Mouse (Mus musculus) lung, adult 2 months (tissue): ENCODE data around the gene Fat4. TPM values are rescaled to one million over a fixed set of nuclear protein-coding genes. Genes with fewer than 3 reads are reported as not detected.

ENCODE experiments used
- DNase-seq: peaks from one replicate; pipeline ENCODE4 v3.0.0; 2022
- H3K4me1 ChIP-seq: fragments of 200-500 bp; 2 replicates; pipeline ENCODE4 v1.6.1; 2011; ENCODE audit warnings: low read length; ENCODE audit not compliant: control insufficient read depth, insufficient read depth
- H3K4me3 ChIP-seq: fragments of 200-500 bp; replicated peaks from 2 replicates; pipeline ENCODE3; 2011; ENCODE audit warnings: low read depth, mild to moderate bottlenecking, control low read depth, low read length; ENCODE audit errors: extremely low read depth
- CTCF ChIP-seq: fragments of 200-500 bp; IDR thresholded peaks from 2 replicates; pipeline ENCODE4 v1.5.1; 2011; ENCODE audit warnings: mild to moderate bottlenecking, low read length, control low read depth; ENCODE audit not compliant: insufficient read depth
- POLR2A ChIP-seq: fragments of 200-500 bp; IDR thresholded peaks from 2 replicates; pipeline ENCODE4 v1.6.1; 2011; ENCODE audit warnings: low read depth, mild to moderate bottlenecking, control low read depth, low read length, borderline replicate concordance; ENCODE audit errors: extremely low read depth
- WGBS: fragments of 180-500 bp; shearing (Covaris S2); methylation state at CpG from one replicate; pipeline ENCODE4 v1.1.7; 2018; 5-methylcytosine and 5-hydroxymethylcytosine counted together
- polyA plus RNA-seq: library from polyadenylated mRNA; depleted of rRNA; stranded (reverse); fragments of >200 nt; gene quantifications from 2 replicates; pipeline ENCODE4 v1.2.3, GENCODE M21; 2012

Fat4 gene
- polyA plus RNA-seq, 1 experiment, result 5.3 TPM

DNA sequence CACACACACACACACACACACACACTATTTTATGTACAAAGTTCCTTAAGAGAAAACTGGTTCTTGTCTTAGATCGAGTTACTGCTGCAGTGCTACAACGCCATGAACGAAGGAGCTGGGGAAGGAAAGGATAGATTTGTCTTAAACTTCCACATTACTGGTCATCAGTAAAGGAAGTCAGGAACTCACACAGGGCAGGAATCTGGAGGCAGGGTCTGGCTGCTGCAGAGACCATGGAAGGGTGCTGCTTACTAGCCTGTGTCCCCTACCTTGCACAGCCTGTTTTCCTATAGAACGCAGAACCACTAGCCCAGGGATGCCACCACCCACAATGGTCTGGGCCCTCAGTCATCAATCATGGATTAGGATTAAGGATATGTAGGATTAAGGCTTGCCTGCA lies 10.0 kb upstream of the Fat4 start:
- 93% methylated on average over 4 of the region's 4 CpGs for WGBS
- Histone ChIP-seq H3K4me1 (no peaks in the 10 kb centered on the region), H3K4me3 (no peak overlapping the region)
- TF ChIP-seq POLR2A (no peak), CTCF (no peak)
- no peak for DNase-seq

DNA sequence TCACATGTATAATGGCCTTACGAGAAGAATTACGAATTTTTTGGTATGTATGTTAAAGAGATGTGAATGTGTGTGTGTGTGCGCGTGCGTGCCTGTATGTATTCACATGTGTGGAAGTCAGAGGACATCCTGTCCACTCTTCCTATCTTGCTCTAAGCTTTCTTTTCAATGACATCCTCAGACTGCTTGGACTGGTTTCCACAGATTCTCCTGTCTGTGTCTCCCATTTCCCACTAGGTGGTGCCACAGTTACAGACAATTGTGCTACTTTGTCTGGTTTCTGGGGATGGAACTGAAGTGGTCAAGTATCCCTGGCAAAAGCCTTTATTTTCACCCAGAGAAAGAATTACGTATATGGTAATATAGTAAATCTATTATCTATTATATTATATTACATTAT lies 4.0 kb upstream of the Fat4 start:
- WGBS, result 50% methylated on average over 6 of the region's 6 CpGs
- Histone ChIP-seq H3K4me3 (no peak overlapping the region), H3K4me1 (peaks cover 6% of the 10 kb centered on the region; the same call in 1 of the 2 replicates)
- no peak for DNase-seq
- TF ChIP-seq POLR2A (no peak), CTCF (no peak)

DNA sequence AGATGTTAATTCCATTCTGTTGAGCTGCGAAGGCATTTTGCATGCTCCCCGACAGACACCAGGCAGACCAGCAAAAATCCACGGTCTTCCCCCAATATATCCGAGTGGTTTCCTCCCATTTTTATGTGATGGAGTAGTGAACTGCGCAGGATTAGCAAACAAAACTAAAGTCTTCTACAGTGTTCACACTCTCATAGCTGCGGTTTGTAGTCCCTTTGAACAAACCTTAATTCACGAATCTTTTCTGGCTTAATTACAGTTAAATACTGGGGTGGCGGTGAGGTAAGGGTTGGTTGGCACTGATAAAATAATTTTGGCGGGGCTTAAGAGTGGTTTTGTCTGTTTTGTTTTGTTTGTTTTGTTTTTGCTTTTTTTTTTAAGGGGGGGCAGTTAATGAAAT lies 3.1 kb upstream of the Fat4 start:
- peaks cover 11% of the 10 kb centered on the region; the same call in 1 of the 2 replicates for H3K4me1 ChIP-seq
- DNase-seq, result no peak
- no peak overlapping the region for H3K4me3 ChIP-seq
- no peak for TF ChIP-seq POLR2A
- TF ChIP-seq CTCF, result no peak
- 44% methylated on average over 9 of the region's 9 CpGs for WGBS

DNA sequence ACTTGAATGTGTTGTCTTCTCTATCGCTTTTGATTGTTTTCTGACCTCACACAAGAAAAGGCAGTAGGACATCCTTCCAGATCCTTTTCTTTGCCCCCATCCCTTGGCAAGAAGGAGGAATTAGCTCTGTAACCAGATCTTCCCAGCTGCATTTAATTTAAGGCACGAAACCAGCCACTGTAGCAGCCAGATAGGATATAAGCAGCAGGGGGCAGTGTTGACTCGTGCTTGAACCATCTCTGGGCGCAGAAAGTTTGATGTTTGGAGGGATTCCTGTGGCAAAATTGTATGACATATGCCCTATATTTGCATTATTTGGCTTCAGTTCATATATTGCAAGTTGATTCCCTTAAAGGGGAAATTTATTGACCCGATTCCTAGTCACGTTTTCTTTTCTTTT lies 2.5 kb upstream of the Fat4 start:
- no peak overlapping the region for H3K4me3 ChIP-seq
- H3K4me1 ChIP-seq, result peaks cover 11% of the 10 kb centered on the region; the same call in 1 of the 2 replicates
- DNase-seq, result peak; percentile 70
- WGBS, result under 1% methylated on average over 6 of the region's 6 CpGs
- TF ChIP-seq POLR2A (no peak), CTCF (peak; percentile 80)

DNA sequence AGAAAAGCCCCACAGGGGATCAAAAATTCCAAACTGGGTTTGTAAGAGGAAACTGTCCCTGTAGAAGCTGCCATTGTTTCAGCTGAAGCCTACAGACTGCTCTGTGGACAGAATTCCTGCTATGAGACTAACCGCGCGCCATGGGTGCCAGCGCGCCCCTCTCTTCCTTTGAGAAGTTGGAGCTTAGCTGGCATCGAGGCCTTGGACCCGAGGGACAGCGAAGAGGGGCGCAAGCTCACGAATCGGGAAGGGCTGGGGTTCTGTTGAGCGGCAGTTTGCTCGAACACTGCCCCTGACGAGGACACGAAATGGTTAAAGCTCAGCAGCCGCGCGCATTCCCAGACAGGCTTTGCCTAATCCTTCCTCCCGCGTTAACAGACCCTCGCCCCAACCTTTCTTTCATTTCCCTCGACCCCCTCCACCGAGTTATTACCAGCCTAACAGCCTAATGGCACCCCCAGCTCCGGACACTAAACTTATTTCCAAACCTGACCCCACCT lies 1.8 kb upstream of the Fat4 start:
- TF ChIP-seq CTCF, result no peak
- TF ChIP-seq POLR2A, result no peak
- 1% methylated on average over 24 of the region's 24 CpGs for WGBS
- peak; percentile 34 for DNase-seq
- Histone ChIP-seq H3K4me1 (peaks cover 11% of the 10 kb centered on the region; the same call in 1 of the 2 replicates), H3K4me3 (peak overlapping the region; percentile 72)

DNA sequence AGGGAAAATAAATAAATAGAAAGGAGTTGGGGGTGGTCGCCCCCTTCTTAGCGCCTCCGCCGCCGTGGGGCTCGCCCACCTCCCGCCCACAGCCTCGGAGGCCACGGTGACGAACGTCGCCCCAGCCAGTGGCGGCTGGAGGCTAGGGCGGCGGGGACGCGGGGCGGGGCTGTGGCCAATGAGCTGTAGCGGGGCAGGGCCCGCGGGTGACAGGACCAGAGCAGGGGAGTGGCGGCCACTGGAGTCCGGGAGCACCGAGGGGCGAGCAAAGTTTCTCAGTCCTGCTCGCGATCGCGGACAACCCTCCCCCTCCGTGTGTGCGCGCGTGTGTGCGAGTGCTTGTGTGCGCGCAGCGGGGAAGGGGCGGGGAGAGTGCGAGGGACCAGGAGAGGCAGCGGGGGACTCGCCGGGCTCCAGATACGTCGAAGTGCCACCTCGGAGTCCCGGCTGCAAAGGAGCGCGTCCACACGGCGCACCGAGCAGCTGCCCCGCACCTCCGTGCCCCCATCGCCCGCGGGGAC lies 1.2 kb upstream of the Fat4 start:
- WGBS, result under 1% methylated on average over 54 of the region's 56 CpGs
- peak; percentile 80 for DNase-seq
- peak overlapping the region; percentile 72 for H3K4me3 ChIP-seq
- peak; percentile 61; the same call in 1 of the 2 replicates for TF ChIP-seq POLR2A
- no peak for TF ChIP-seq CTCF
- peaks cover 11% of the 10 kb centered on the region; the same call in 1 of the 2 replicates for H3K4me1 ChIP-seq

DNA sequence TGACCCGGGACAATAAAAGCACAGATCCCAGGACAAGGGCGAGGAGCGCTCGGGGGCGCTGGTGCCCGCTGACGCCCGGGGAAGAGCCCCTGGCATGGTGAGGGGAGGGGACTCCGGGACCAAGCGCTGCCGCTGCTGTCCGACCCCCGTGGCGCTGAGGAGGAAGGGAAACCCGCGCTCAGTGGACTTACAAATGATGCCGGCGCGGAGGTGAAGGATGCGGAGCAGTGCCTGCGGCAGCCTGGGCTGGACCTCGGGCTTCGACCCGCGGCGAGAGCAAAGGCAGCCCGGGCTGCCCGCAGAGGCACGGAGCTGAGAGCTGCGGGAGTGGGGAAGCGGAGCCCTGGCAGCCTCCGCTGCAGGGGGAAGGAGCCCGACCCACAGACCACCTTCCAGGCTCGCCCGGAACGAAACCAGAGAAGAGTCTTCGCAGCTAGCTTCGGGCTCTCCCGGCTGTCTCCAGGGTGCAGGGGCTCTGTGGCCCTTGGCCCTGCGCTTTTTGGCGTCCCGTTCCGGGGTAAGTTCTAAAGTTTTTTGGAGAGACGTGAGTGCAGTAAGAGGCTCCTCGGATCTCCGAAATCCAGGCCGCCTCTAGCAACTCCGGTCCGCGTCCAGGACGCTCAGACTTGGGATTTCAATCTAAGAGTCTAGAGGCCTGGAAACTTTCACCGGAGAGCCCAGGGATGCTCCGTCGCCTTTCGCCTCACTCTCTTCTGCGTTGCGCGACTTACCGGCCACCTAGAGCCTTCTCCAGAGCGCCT lies 499 bp upstream of the Fat4 start:
- DNase-seq, result peak; percentile 46
- Histone ChIP-seq H3K4me3 (peak overlapping the region; percentile 72), H3K4me1 (peaks cover 11% of the 10 kb centered on the region; the same call in 1 of the 2 replicates)
- WGBS, result under 1% methylated on average over 59 of the region's 60 CpGs
- TF ChIP-seq POLR2A (no peak), CTCF (no peak)

DNA sequence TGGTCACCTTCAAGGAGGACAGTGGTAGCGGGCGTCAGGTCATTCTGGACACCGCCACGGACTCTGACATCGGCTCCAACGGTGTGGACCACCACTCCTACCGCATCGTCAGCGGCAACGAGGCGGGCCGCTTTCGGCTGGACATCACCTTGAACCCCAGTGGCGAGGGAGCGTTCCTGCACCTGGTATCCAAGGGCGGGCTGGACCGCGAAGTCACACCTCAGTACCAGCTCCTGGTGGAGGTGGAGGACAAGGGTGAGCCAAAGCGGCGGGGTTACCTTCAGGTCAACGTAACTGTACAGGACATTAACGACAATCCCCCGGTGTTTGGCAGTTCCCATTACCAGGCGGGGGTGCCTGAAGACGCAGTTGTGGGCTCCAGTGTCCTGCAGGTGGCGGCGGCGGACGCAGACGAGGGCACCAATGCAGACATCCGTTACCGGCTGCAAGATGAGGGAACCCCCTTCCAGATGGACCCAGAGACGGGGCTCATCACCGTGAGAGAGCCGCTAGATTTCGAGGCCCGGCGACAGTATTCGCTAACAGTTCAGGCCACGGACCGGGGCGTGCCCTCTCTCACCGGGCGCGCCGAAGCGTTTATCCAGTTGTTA lies 746 bp downstream of the Fat4 start:
- DNase-seq, result peak; percentile 49
- under 1% methylated on average over 47 of the region's 47 CpGs for WGBS
- TF ChIP-seq POLR2A (no peak), CTCF (peak; percentile 18)
- Histone ChIP-seq H3K4me1 (peaks cover 11% of the 10 kb centered on the region; the same call in 1 of the 2 replicates), H3K4me3 (peak overlapping the region; percentile 72)

DNA sequence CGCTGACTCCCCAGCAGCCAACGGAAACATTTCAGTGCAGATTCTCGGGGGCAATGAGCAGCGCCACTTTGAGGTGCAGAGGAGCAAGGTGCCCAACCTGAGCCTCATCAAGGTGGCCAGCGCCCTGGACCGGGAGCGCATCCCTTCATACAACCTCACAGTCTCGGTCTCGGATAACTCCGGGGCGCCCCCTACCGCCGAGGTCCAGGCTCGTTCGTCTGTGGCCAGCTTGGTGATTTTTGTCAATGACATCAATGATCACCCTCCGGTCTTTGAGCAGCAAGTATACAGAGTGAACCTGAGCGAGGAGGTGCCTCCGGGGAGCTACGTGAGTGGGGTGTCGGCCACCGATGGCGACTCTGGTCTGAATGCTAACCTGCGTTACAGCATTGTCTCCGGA lies 1.4 kb downstream of the Fat4 start:
- peak; percentile 64 for DNase-seq
- TF ChIP-seq CTCF (peak; percentile 40), POLR2A (no peak)
- Histone ChIP-seq H3K4me1 (peaks cover 15% of the 10 kb centered on the region), H3K4me3 (peak overlapping the region; percentile 72)
- WGBS, result 6% methylated on average over 24 of the region's 24 CpGs

DNA sequence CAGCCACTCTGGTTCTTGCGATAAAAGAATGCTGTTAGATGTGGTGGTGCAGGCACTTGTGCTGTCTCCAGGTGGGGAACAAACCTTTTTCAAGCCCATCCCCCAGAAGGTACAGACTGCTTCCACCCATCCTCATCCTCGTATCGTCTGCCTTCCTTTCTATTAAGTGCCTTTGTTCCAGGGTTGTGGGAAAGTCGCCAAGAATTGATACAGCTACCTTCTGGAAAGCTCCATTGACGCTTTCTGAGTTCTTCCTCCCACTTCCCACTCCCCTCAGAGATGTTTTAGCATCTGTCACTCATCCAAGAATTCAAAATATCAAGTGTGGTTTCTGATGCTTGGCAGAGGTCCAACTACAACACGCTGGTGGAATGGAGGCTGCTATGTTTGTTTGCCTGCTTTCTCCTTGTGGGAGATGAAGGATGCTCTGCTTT lies 6.1 kb downstream of the Fat4 start:
- WGBS, result 16% methylated on average over 6 of the region's 6 CpGs
- TF ChIP-seq CTCF, result no peak
- TF ChIP-seq POLR2A, result no peak
- no peak for DNase-seq
- peaks cover 9% of the 10 kb centered on the region for H3K4me1 ChIP-seq
- H3K4me3 ChIP-seq, result no peak overlapping the region

DNA sequence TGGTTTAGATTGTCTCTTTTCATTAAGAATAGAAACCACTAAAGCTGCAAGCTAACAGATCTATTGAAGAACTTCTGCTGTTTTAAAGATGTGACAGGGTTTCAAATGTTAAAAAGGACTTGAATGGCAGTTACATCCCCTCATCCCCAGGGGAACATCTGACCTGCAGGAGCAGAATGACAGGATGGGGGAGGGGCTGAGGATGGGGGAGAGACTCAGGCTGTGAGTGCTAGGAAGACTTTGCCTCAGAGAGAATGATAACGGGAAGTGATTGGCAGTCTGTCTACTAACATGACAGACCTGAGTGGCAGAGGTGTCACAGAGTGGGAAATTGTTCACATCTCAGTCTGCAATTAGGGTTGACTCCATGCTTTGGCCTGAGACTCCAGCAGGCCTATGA lies 14.1 kb downstream of the Fat4 start:
- TF ChIP-seq CTCF (no peak), POLR2A (no peak)
- no peak for DNase-seq
- H3K4me3 ChIP-seq, result no peak overlapping the region
- no peaks in the 10 kb centered on the region; the same call in 1 of the 2 replicates for H3K4me1 ChIP-seq
- 25% methylated on average over 1 of the region's 1 CpGs for WGBS
